Mouse (Mus musculus) gastrocnemius, adult 8-10 months (tissue): ENCODE measurements around the gene Znrf4. TPM values are rescaled to one million over a fixed set of nuclear protein-coding genes. Genes with fewer than 3 reads are reported as not detected.
A peak's percentile ranks its signal among the peaks of the same experiment; 100 is the strongest.

Source experiments
- DNase-seq, 2 experiments: peaks; one replicate each; pipeline ENCODE4 v3.0.0; 2022; ENCODE audit warnings: low spot score in 2 of 2
- total RNA-seq, 4 experiments: library from RNA; stranded (reverse); gene quantifications; 2 replicates each; pipeline ENCODE4 v1.2.4; 2022

The Znrf4 gene
- total RNA-seq, 4 experiments from 2014 or later: not detected

- DNase-seq: no peak
These were observed 43.4 kb downstream of the Znrf4 start for GRCm38 (mm10) chr17:56468870-56469269.

GRCm38 (mm10) chr17:56468380-56468779, 43.9 kb downstream of the Znrf4 start:
- no peak for DNase-seq

- DNase-seq: no peak
These were observed 44.8 kb downstream of the Znrf4 start for GRCm38 (mm10) chr17:56467456-56467884.

DNA sequence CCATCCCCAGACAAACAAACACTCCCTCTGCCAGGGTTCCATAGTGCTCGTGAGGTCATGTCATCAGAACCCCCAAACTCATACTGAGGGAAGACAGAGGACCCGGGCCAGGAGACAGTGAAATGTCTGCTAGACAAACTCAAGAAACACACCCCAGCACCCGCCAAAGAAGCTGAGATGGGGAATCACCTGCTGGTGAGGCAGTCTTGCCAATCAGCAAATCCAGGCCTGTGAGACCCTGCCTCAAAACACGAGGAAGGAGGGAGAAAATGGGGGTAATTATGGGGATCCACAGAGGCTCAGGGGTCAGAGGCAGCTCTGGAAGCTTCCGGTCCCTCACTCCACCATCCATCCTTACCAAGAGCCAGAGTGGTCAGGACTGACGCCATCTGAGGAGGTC, 45.5 kb downstream of the Znrf4 start:
- DNase-seq: no peak

DNA sequence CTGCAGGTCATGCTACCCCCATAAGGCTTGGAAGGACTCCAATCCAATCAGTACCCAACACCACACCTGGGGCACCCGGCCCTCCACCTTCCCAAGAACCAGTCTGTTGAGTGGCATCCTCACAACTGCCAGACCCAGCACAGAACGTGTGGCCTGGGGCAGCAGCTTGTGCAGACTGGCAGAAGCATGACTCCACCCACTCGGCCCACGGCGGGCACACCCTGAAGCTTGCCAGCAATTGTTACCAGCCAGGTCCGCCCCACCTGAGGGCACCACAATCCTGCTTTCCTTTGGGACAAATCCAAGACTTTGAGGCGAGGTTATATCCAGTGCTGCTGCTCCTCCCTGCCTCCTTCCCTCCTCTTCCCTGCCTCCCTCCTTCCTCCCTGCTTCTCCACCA, 47.4 kb downstream of the Znrf4 start:
- no peak for DNase-seq

GRCm38 (mm10) chr17:56464345-56464744, 47.9 kb downstream of the Znrf4 start:
- DNase-seq: no peak

GRCm38 (mm10) chr17:56463500-56463899, 48.7 kb downstream of the Znrf4 start:
- DNase-seq: no peak

DNA sequence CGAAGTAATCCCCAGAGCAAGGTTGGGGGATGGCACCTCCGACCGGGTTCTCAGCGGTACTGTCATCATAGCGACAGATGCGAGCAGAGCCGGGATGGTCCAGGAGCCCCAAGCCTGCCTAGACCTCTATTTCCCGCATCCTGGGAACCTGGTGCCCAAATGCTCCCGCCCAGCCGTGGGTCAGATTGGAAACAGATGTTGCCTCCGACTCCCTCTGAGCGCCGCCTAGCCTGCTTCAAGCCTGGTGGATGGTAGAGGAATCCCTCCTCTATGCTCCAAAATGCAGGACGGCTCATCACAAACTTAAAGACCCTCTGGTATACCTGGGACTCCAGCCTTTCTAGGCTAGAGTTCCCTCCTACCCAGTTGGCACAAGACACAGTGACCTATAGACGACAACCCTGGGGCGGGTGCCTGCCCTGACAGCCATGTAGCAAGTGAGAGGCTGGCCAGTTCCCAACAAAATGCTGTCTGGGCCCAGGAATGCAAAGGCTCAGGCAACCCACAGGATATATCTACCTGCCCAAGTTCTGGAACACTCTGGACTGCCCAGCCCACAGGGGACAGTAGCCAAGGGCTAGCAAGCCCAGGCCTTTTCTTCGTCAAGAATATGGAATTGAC, 49.3 kb downstream of the Znrf4 start:
- no peak for DNase-seq

DNA sequence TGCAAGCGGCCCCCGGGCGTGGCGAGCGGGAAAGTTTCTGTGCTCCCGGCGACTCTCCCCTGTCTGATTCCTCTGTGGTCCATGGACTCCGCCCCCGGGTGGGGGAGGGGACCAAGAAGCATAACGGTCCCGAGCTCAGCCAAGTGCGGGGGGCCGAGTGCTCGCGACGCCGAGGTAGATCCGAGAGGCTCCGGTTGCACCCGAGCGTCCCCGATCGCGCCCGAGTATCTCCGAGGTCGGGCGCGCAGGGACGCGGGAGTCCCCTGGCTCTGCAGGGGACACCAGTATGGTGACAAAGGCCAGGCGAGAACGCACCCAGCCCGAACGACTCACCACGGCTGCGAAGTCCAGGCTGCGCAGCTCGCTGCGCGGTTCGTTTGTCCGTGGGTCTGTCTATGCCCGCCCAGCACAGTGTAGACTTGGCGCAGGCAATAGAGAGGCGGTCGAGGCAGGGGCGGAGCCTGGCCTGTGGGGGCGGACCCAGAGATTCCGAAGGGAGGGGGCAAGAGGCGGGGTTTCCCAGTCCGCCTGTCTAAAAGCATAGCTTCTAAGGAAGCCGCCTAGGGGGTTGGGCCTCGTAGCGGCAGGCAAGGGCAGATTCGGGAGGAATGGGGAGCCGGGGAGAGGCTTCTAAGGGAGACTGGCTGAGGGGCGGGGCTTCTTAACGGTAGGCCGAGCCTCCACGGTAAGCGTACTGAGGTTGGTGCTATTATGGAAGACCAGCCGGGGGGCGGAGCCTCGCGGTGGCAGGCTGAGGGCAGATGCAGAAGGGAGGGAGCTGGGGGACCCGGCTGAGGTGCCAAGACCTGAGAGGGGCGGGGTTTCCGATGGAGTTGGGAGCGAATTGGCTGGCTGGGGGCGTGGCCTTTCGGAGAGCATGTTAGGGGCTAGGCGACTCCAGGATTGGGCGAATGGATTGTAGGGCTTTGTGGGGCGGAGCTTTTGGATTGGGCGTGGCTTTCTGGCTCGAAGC, 50.2 kb downstream of the Znrf4 start:
- peak; percentile 99 to 100 for DNase-seq

Other genes with a start within 250 kb of the Znrf4 start
- gene Ticam1, start 235.6 kb downstream of the Znrf4 start, total RNA-seq: 1 to 10 TPM; 1.7 to 2.2 (median 2.0) TPM
- gene Plin3, start 219.6 kb downstream of the Znrf4 start, total RNA-seq: 10 to 100 TPM; 22.9 to 44.8 (median 28.7) TPM
- gene Arrdc5, start 212.1 kb downstream of the Znrf4 start, total RNA-seq: not detected
- gene Uhrf1, start 209.1 kb downstream of the Znrf4 start, total RNA-seq: under 1 TPM; 0.18 to 0.67 (median 0.44) TPM
- 10 to 100 TPM; 22.2 to 26.4 (median 22.8) TPM for gene Kdm4b, start 186.4 kb downstream of the Znrf4 start, total RNA-seq
- gene Ptprs, start 35.9 kb downstream of the Znrf4 start, total RNA-seq: 10 to 100 TPM; 25.5 to 38.3 (median 30.6) TPM
- under 1 TPM; 0.31 to 0.83 (median 0.40) TPM for gene Gm20219, start 42.0 kb upstream of the Znrf4 start, total RNA-seq
- gene Safb2, start 72.2 kb upstream of the Znrf4 start, total RNA-seq: 10 to 100 TPM; 19.7 to 30.7 (median 25.9) TPM
- 10 to 100 TPM; 29.6 to 46.7 (median 37.6) TPM for gene Safb, start 72.4 kb upstream of the Znrf4 start, total RNA-seq
- 100 to 1,000 TPM; 119 to 142 (median 131) TPM for gene 2410015M20Rik, start 97.3 kb upstream of the Znrf4 start, total RNA-seq
- 100 to 1,000 TPM; 576 to 726 (median 610) TPM for gene Rpl36, start 101.0 kb upstream of the Znrf4 start, total RNA-seq
- 10 to 100 TPM; 63.0 to 69.4 (median 67.5) TPM for gene Lonp1, start 114.5 kb upstream of the Znrf4 start, total RNA-seq
- not detected for gene Catsperd, start 115.7 kb upstream of the Znrf4 start, total RNA-seq
- 10 to 100 TPM; 36.5 to 40.7 (median 39.7) TPM for gene Ranbp3, start 160.9 kb upstream of the Znrf4 start, total RNA-seq
- gene Ndufa11, start 205.3 kb upstream of the Znrf4 start, total RNA-seq: 100 to 1,000 TPM; 325 to 413 (median 358) TPM
- 1 to 10 TPM; 1.8 to 3.1 (median 2.4) TPM for gene Vmac, start 205.6 kb upstream of the Znrf4 start, total RNA-seq
- 1 to 10 TPM; 1.9 to 5.0 (median 3.5) TPM for gene Nrtn, start 245.1 kb upstream of the Znrf4 start, total RNA-seq